Mouse (Mus musculus) urinary bladder, postnatal 25 days (tissue): ENCODE measurements around the gene Il21r.

Source experiments
- DNase-seq: peaks from one replicate; pipeline ENCODE4 v3.0.0; 2022; ENCODE audit warnings: low spot score

The Il21r gene

GRCm38 (mm10) chr7:125575738-125576540 is 27.3 kb upstream of the Il21r start:
- DNase-seq = no peak

- DNase-seq = peak; percentile 44
Measured at GRCm38 (mm10) chr7:125576982-125577381, 26.2 kb upstream of the Il21r start.

- no peak for DNase-seq
Measured at GRCm38 (mm10) chr7:125577486-125578088, 25.6 kb upstream of the Il21r start.

GRCm38 (mm10) chr7:125578106-125578505 is 25.1 kb upstream of the Il21r start:
- no peak for DNase-seq

- DNase-seq = no peak
Measured at GRCm38 (mm10) chr7:125579545-125580219, 23.5 kb upstream of the Il21r start.

- no peak for DNase-seq
Measured at GRCm38 (mm10) chr7:125580220-125580549, 23.0 kb upstream of the Il21r start.

- DNase-seq = no peak
Measured at GRCm38 (mm10) chr7:125580625-125581316, 22.5 kb upstream of the Il21r start.

- DNase-seq = peak; percentile 89
Measured at GRCm38 (mm10) chr7:125581317-125581672, 21.9 kb upstream of the Il21r start.

- DNase-seq = no peak
Measured at GRCm38 (mm10) chr7:125583325-125584004, 19.8 kb upstream of the Il21r start.

- DNase-seq = no peak
Measured at GRCm38 (mm10) chr7:125584005-125584369, 19.2 kb upstream of the Il21r start.

GRCm38 (mm10) chr7:125586355-125586754 is 16.9 kb upstream of the Il21r start:
- DNase-seq = no peak

- no peak for DNase-seq
Measured at GRCm38 (mm10) chr7:125588721-125589120, 14.5 kb upstream of the Il21r start.

- no peak for DNase-seq
Measured at GRCm38 (mm10) chr7:125589896-125590295, 13.3 kb upstream of the Il21r start.

- DNase-seq = no peak
Measured at GRCm38 (mm10) chr7:125593831-125594230, 9.4 kb upstream of the Il21r start.

- no peak for DNase-seq
Measured at GRCm38 (mm10) chr7:125596406-125596805, 6.8 kb upstream of the Il21r start.

GRCm38 (mm10) chr7:125597083-125597482 is 6.1 kb upstream of the Il21r start:
- no peak for DNase-seq

- no peak for DNase-seq
Measured at GRCm38 (mm10) chr7:125597516-125598347, 5.5 kb upstream of the Il21r start.

GRCm38 (mm10) chr7:125599373-125599973 is 3.8 kb upstream of the Il21r start:
- no peak for DNase-seq

- no peak for DNase-seq
Measured at GRCm38 (mm10) chr7:125600136-125600535, 3.1 kb upstream of the Il21r start.

- DNase-seq = no peak
Measured at GRCm38 (mm10) chr7:125600612-125601279, 2.5 kb upstream of the Il21r start.
